Mouse (Mus musculus) forebrain, embryonic 15.5 days (tissue): ENCODE measurements around the gene Phlda3. TPM values are rescaled to one million over a fixed set of nuclear protein-coding genes. Genes with fewer than 3 reads are reported as not detected.

Experiments
- ATAC-seq: fragments of 200-750 bp; cut with Nextera tagmentation; replicated peaks from 2 replicates; pipeline ENCODE4 v1.8.0; 2017; ENCODE audit warnings: mild to moderate bottlenecking, moderate TSS enrichment, moderate library complexity
- H3K27ac ChIP-seq: fragments of 300-500 bp; sonication (generic); replicated peaks from 2 replicates; pipeline ENCODE4 v1.5.1; 2015; ENCODE audit warnings: mild to moderate bottlenecking, inconsistent platforms
- H3K27me3 ChIP-seq: fragments of 300-500 bp; sonication (generic); 2 replicates; pipeline ENCODE4 v1.6.1; 2015; ENCODE audit warnings: inconsistent platforms
- H3K36me3 ChIP-seq: fragments of 300-500 bp; sonication (generic); 2 replicates; pipeline ENCODE4 v1.6.1; 2015; ENCODE audit warnings: mild to moderate bottlenecking, inconsistent platforms
- H3K4me1 ChIP-seq: fragments of 300-500 bp; sonication (generic); 2 replicates; pipeline ENCODE4 v1.6.1; 2015; ENCODE audit warnings: inconsistent platforms
- H3K4me2 ChIP-seq: fragments of 300-500 bp; sonication (generic); replicated peaks from 2 replicates; pipeline ENCODE4 v1.6.1; 2015; ENCODE audit warnings: mild to moderate bottlenecking, inconsistent platforms
- H3K4me3 ChIP-seq: fragments of 300-500 bp; sonication (generic); 2 replicates; pipeline ENCODE4 v1.5.1; 2015; ENCODE audit warnings: mild to moderate bottlenecking, inconsistent platforms
- H3K9ac ChIP-seq: fragments of 300-500 bp; sonication (generic); replicated peaks from 2 replicates; pipeline ENCODE4 v1.6.1; 2015; ENCODE audit warnings: mild to moderate bottlenecking, inconsistent platforms
- H3K9me3 ChIP-seq: fragments of 300-500 bp; sonication (generic); 2 replicates; pipeline ENCODE4 v1.6.1; 2016; ENCODE audit warnings: inconsistent platforms
- WGBS: fragments of 180-500 bp; shearing (Covaris S2); methylation state at CpG from one replicate; pipeline ENCODE4 v1.1.7; 2015; ENCODE audit warnings: mixed read lengths; 5-methylcytosine and 5-hydroxymethylcytosine counted together
- polyA plus RNA-seq: library from polyadenylated mRNA; unstranded; fragments of >200 nt; fragmentation: Nextera tagmentation; extraction: Ambion mirVana; gene quantifications from 2 replicates; pipeline ENCODE4 v1.2.1, GENCODE M21; 2015

Gene Phlda3
- polyA plus RNA-seq, 1 experiment from 2014 or later = 15.5 TPM

DNA sequence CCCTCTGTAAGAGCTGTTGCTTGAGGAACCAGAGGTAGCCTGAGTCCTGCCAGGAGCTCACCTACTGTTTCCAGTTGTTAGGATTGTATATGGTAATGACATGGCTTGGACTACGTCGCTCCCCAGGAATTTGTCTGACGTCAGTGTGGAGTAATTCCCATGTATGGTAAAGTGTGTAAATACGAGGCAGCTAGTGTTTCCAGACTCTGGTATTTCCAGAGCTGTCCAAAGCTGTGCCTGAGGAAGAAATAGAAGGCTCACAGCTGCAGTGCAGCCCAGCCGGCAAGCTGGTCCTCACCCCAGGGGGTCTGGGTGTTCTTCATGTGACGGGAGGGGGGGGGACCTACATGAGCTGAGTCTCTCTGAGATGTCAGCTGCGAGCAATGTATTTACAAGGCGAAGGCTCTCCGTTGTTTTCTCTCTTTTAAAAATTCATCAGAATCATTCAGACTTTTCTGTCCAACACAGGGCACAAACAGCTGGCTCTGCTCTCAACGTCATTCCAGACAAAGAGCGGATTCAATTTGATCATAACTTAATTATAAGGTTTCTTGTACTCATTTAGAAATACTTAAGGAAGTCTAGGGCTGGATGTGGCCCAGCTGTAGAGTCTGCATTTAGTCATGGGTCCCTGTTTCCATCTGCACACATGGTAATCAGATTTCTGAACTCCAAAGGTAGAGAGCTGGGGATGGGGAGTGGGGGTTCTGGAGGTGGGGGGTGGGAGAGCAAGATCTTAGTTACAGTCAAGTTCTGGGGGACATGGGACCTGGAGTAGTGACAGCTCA, 33.8 kb upstream of the Phlda3 start:
- 35% methylated on average over 11 of the region's 11 CpGs for WGBS
- no peak overlapping the region for H3K9ac ChIP-seq
- peak; percentile 59 for ATAC-seq
- peak overlapping the region; percentile 53 for H3K27ac ChIP-seq
- no peak overlapping the region for H3K4me2 ChIP-seq
- H3K27me3 ChIP-seq = no peaks in the 10 kb centered on the region
- H3K4me3 ChIP-seq = no peak overlapping the region
- no peaks in the 10 kb centered on the region for H3K9me3 ChIP-seq
- peaks cover 55% of the 10 kb centered on the region for H3K4me1 ChIP-seq
- H3K36me3 ChIP-seq = no peaks in the 10 kb centered on the region

DNA sequence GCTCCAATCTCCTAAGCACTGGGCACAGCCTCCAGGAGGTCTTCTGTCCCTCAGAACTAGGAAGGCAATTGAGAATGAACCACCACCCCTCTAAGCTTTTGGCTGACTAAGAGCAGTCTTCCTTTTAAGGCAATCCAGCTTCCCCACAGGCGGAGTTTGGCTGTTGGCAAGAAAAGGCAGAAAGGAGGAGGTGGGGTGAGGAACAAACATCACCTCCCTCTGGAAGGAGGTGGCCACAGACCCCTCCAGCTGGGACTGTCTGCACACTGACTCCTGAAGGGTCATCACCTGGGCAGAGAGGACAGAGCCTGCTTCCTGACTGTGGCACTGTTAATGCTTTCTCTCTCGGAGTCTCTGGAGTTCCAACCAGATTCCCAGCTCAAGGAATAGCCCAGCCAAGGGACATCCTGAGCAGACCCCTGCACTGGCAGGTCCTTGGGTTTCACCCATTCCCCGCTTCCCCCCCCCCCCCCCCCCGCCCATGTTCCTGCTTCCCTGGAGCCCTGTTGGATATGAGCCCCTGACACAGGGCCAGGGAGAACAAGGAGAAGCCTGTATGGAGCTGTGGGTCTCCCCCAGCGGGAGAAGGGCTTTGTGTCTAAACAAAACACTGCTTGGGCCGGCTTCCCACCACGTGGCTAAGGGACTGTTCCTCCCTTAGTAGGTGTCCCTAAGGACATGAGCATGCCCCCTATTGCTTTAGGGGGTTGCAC, 31.5 kb upstream of the Phlda3 start:
- Histone ChIP-seq H3K4me2 (no peak overlapping the region), H3K4me1 (peaks cover 53% of the 10 kb centered on the region), H3K27ac (peak overlapping the region; percentile 39; the same call in 1 of the 2 replicates), H3K36me3 (no peaks in the 10 kb centered on the region), H3K4me3 (no peak overlapping the region), H3K9me3 (no peaks in the 10 kb centered on the region), H3K27me3 (no peaks in the 10 kb centered on the region), H3K9ac (no peak overlapping the region)
- ATAC-seq = peak; percentile 68
- WGBS = 18% methylated on average over 6 of the region's 7 CpGs

GRCm38 (mm10) chr1:135735460-135735859, 30.5 kb upstream of the Phlda3 start:
- no peak for ATAC-seq
- H3K27ac ChIP-seq = no peak overlapping the region
- peaks cover 52% of the 10 kb centered on the region for H3K4me1 ChIP-seq
- H3K4me2 ChIP-seq = no peak overlapping the region
- no peaks in the 10 kb centered on the region for H3K9me3 ChIP-seq
- H3K27me3 ChIP-seq = no peaks in the 10 kb centered on the region
- H3K36me3 ChIP-seq = no peaks in the 10 kb centered on the region
- H3K4me3 ChIP-seq = no peak overlapping the region
- WGBS = 46% methylated on average over 6 of the region's 6 CpGs
- no peak overlapping the region for H3K9ac ChIP-seq

- Histone ChIP-seq H3K27me3 (no peaks in the 10 kb centered on the region), H3K9me3 (no peaks in the 10 kb centered on the region), H3K4me2 (no peak overlapping the region), H3K36me3 (no peaks in the 10 kb centered on the region), H3K4me1 (peaks cover 7% of the 10 kb centered on the region), H3K9ac (no peak overlapping the region), H3K27ac (no peak overlapping the region), H3K4me3 (no peak overlapping the region)
- no peak for ATAC-seq
- 87% methylated on average over 7 of the region's 7 CpGs for WGBS
These were observed 20.9 kb upstream of the Phlda3 start for GRCm38 (mm10) chr1:135744987-135745386.

DNA sequence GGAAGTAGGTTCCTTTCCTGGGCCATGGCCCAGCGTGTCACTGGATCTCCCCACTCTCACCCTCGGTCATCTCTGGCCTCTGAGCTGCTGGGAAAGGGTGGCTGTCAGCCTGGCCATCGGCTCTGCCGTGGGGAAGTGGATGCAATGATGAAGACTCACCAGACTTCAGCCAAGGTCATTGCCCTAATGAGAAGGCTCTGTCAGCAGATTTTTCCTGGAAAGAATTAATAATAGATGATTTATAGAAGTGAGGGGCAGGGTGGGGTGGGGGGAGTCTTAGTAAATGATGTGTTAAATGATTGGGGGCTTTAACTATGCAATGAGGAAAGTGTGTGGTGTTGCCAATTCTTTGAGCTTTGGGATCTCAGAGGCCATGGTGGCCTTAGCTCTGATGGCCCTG, 19.7 kb upstream of the Phlda3 start:
- WGBS = 92% methylated on average over 4 of the region's 4 CpGs

DNA sequence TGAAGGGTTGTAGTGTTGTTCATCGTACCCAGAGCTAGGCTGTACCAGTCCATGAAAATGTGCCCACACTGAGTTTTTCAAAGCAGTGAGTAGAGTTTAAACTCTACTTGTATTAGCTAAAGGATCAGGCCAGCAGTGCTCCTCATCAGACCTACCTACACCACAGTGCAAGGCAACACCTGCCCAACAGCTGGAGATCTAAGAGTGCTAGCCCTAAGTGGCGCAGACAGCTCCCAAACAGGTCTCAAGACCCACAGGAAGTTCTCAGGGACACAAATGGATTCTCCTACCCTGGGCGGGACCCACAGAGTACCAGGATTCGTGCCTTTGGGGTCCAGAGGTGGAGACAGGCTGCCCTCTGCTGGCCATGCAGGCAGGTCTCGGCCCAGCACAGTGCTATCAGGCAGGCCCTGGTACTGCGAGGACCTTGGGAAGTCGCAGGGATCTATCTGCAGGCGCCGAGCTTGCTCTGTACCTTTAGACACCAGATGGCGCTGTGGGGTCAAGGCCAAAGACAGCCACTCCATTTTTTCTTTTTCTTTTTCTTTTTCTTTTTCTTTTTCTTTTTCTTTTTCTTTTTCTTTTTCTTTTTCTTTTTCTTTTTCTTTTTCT, 13.1 kb upstream of the Phlda3 start:
- ATAC-seq = peak; percentile 99
- no peaks in the 10 kb centered on the region for H3K36me3 ChIP-seq

More for the DNA sequence above, 19.7 kb upstream of the Phlda3 start:
- Histone ChIP-seq H3K36me3 (no peaks in the 10 kb centered on the region), H3K27me3 (no peaks in the 10 kb centered on the region), H3K4me1 (peaks cover 1% of the 10 kb centered on the region), H3K27ac (no peak overlapping the region), H3K9me3 (no peaks in the 10 kb centered on the region), H3K4me2 (no peak overlapping the region), H3K4me3 (no peak overlapping the region), H3K9ac (no peak overlapping the region)
- ATAC-seq = no peak

DNA sequence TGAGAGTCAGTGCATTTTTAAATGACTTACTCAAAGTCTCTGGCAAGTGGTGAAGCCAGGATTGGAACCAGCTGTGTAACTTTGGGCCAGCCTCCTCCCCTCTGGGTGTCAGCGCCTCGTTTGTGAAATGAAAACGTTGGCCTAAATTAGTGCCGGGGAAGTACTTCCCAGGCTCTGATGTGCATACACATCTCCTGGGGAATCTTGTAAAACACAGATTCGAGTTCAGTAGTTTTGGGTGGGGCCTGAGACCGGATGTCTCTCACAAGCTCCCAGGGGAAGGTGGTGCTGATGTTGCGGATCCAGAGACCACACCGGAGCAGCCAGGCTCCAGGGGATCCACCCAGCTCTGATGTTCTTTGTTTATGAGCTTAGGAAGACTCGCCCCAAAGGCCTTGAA, 10.6 kb upstream of the Phlda3 start:
- no peak for ATAC-seq
- Histone ChIP-seq H3K9ac (no peak overlapping the region), H3K4me3 (no peak overlapping the region), H3K27ac (no peak overlapping the region), H3K36me3 (no peaks in the 10 kb centered on the region), H3K27me3 (no peaks in the 10 kb centered on the region), H3K9me3 (no peaks in the 10 kb centered on the region), H3K4me1 (no peaks in the 10 kb centered on the region), H3K4me2 (no peak overlapping the region)
- WGBS = 70% methylated on average over 9 of the region's 9 CpGs

More for the DNA sequence above, 13.1 kb upstream of the Phlda3 start:
- no peak overlapping the region for H3K4me2 ChIP-seq
- H3K9ac ChIP-seq = no peak overlapping the region
- no peaks in the 10 kb centered on the region for H3K9me3 ChIP-seq
- 12% methylated on average over 10 of the region's 10 CpGs for WGBS
- H3K27ac ChIP-seq = no peak overlapping the region
- H3K4me1 ChIP-seq = no peaks in the 10 kb centered on the region
- no peak overlapping the region for H3K4me3 ChIP-seq
- H3K27me3 ChIP-seq = no peaks in the 10 kb centered on the region

DNA sequence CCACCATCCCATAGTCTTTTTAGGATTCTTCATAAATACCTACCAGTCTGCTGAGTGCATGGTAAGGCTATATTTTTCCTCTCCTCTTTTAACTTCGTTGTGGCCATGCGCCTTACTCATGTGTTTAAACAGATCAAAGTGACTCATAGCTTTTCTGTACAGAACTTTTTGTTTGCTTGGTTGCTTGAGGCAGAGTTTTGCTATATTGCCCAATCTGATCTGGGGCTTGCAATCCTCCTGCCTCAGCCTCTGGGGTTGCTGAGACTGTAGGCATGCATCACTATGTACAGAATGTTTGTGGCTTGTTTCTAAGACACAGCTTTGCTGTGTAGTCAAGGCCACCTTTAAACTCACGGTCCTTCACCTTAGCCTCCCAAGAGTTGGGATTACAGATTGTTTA, 10.0 kb upstream of the Phlda3 start:
- no peak for ATAC-seq
- Histone ChIP-seq H3K4me3 (no peak overlapping the region), H3K4me2 (no peak overlapping the region), H3K27ac (no peak overlapping the region), H3K4me1 (no peaks in the 10 kb centered on the region), H3K9ac (no peak overlapping the region), H3K27me3 (no peaks in the 10 kb centered on the region), H3K36me3 (no peaks in the 10 kb centered on the region), H3K9me3 (no peaks in the 10 kb centered on the region)
- WGBS = 88% methylated on average over 3 of the region's 3 CpGs

GRCm38 (mm10) chr1:135757287-135757686, 8.6 kb upstream of the Phlda3 start:
- no peak overlapping the region for H3K4me2 ChIP-seq
- H3K4me3 ChIP-seq = no peak overlapping the region
- H3K36me3 ChIP-seq = no peaks in the 10 kb centered on the region
- H3K27ac ChIP-seq = no peak overlapping the region
- 80% methylated on average over 8 of the region's 8 CpGs for WGBS
- no peaks in the 10 kb centered on the region for H3K27me3 ChIP-seq
- H3K9ac ChIP-seq = no peak overlapping the region
- H3K9me3 ChIP-seq = no peaks in the 10 kb centered on the region
- ATAC-seq = no peak
- H3K4me1 ChIP-seq = no peaks in the 10 kb centered on the region

- 29% methylated on average over 4 of the region's 4 CpGs for WGBS
- Histone ChIP-seq H3K9ac (no peak overlapping the region), H3K4me1 (no peaks in the 10 kb centered on the region), H3K9me3 (no peaks in the 10 kb centered on the region), H3K27me3 (0 out of 2 replicates have a peak, but pooled peaks cover 2% of the 10 kb centered on the region), H3K36me3 (no peaks in the 10 kb centered on the region), H3K4me3 (no peak overlapping the region), H3K4me2 (no peak overlapping the region), H3K27ac (no peak overlapping the region)
- no peak for ATAC-seq
These were observed 6.2 kb upstream of the Phlda3 start for GRCm38 (mm10) chr1:135759685-135760084.

- H3K9me3 ChIP-seq = no peaks in the 10 kb centered on the region
- H3K36me3 ChIP-seq = no peaks in the 10 kb centered on the region
- H3K4me2 ChIP-seq = no peak overlapping the region
- no peaks in the 10 kb centered on the region for H3K4me1 ChIP-seq
- no peak for ATAC-seq
- WGBS = 73% methylated on average over 8 of the region's 8 CpGs
- H3K9ac ChIP-seq = no peak overlapping the region
- 0 out of 2 replicates have a peak, but pooled peaks cover 2% of the 10 kb centered on the region for H3K27me3 ChIP-seq
- no peak overlapping the region for H3K4me3 ChIP-seq
- H3K27ac ChIP-seq = no peak overlapping the region
These were observed 5.7 kb upstream of the Phlda3 start for GRCm38 (mm10) chr1:135760216-135760615.

DNA sequence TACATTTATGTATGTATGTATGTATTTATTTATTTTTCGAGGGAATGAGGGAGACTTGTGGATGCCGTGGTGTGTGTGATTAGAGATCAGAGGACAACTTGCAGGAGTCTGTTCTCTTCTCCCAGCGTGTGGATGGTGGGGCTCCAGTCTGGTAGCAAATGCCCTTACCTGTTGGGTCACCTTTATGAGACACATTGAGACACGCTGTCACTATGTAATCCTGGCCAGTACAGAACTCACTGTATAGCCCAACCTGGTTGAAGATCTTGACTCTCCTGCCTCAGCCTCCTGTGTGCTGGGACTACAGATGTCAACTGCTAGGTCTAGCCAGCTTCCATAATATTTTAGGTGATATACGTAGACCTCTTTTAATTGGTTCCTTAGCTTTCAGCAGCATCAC, 4.2 kb upstream of the Phlda3 start:
- peaks cover 13% of the 10 kb centered on the region for H3K4me1 ChIP-seq
- no peaks in the 10 kb centered on the region for H3K36me3 ChIP-seq
- no peak overlapping the region for H3K27ac ChIP-seq
- ATAC-seq = no peak
- H3K9me3 ChIP-seq = no peaks in the 10 kb centered on the region
- no peak overlapping the region for H3K4me3 ChIP-seq
- H3K9ac ChIP-seq = no peak overlapping the region
- no peak overlapping the region for H3K4me2 ChIP-seq
- 89% methylated on average over 5 of the region's 5 CpGs for WGBS
- 0 out of 2 replicates have a peak, but pooled peaks cover 2% of the 10 kb centered on the region for H3K27me3 ChIP-seq
